Mouse (Mus musculus) MEL (cell line): ENCODE measurements around the gene Cdkl2. TPM values are rescaled to one million over a fixed set of nuclear protein-coding genes. Genes with fewer than 3 reads are reported as not detected.

Experiments used
- DNase-seq: peaks from one replicate; pipeline ENCODE4 v3.0.0; 2011; ENCODE audit warnings: low read depth, low spot score
- H3K27ac ChIP-seq: 2 replicates; pipeline ENCODE4 v1.5.1; 2012; ENCODE audit warnings: low read depth, mild to moderate bottlenecking, control low read depth, low read length, moderate library complexity; ENCODE audit not compliant: control insufficient read depth
- H3K27me3 ChIP-seq, 2 experiments: fragments of 150-350 bp in 1 of 2; sonication (generic) in 1 of 2; 2 replicates each; pipeline ENCODE4 v1.6.1; 2012; ENCODE audit warnings: low read length in 2 of 2, mild to moderate bottlenecking in 2 of 2, improper control_type of control experiment in 1 of 2, moderate library complexity in 1 of 2; ENCODE audit not compliant: insufficient read depth in 2 of 2, control insufficient read depth in 1 of 2
- H3K36me3 ChIP-seq, 2 experiments: 2 replicates each; pipeline ENCODE4 v1.6.1; 2012 to 2014; ENCODE audit warnings: low read length in 2 of 2, improper control_type of control experiment in 1 of 2, inconsistent platforms in 1 of 2, mild to moderate bottlenecking in 1 of 2; ENCODE audit not compliant: insufficient read depth in 2 of 2, control insufficient read depth in 1 of 2
- H3K4me1 ChIP-seq, 2 experiments: fragments of 150-350 bp in 1 of 2; sonication (generic) in 1 of 2; 2 replicates each; pipeline ENCODE4 v1.6.1; 2012; ENCODE audit warnings: low read length in 2 of 2, improper control_type of control experiment in 1 of 2, mild to moderate bottlenecking in 1 of 2; ENCODE audit not compliant: insufficient read depth in 2 of 2, control insufficient read depth in 1 of 2
- H3K4me3 ChIP-seq, 2 experiments: fragments of 150-350 bp in 1 of 2; sonication (generic) in 1 of 2; 2 replicates each; pipeline ENCODE4 v1.5.1; 2012; ENCODE audit warnings: low read depth in 2 of 2, low read length in 2 of 2, mild to moderate bottlenecking in 2 of 2, moderate library complexity in 2 of 2, control low read depth in 1 of 2, improper control_type of control experiment in 1 of 2; ENCODE audit not compliant: control insufficient read depth in 1 of 2, insufficient read depth in 1 of 2
- H3K79me2 ChIP-seq: 2 replicates; pipeline ENCODE4 v1.6.1; 2012; ENCODE audit warnings: mild to moderate bottlenecking, low read length, moderate library complexity; ENCODE audit not compliant: control insufficient read depth, poor library complexity, insufficient read depth
- H3K9ac ChIP-seq: 2 replicates; pipeline ENCODE4 v1.6.1; 2012; ENCODE audit warnings: low read depth, mild to moderate bottlenecking, control low read depth, low read length, moderate library complexity; ENCODE audit not compliant: control insufficient read depth, poor library complexity, severe bottlenecking
- H3K9me3 ChIP-seq: fragments of 150-350 bp; sonication (generic); replicated peaks from 2 replicates; pipeline ENCODE4 v1.6.1; 2012; ENCODE audit warnings: mild to moderate bottlenecking, low read length, improper control_type of control experiment, moderate library complexity; ENCODE audit not compliant: insufficient read depth
- BHLHE40 ChIP-seq: IDR thresholded peaks from 2 replicates; pipeline ENCODE4 v1.6.1; 2012; ENCODE audit warnings: low read depth, mild to moderate bottlenecking, inconsistent platforms, low read length, improper control_type of control experiment, borderline replicate concordance
- CHD1 ChIP-seq: IDR thresholded peaks from 2 replicates; pipeline ENCODE4 v1.6.1; 2012; ENCODE audit warnings: low read depth, mild to moderate bottlenecking, inconsistent platforms, low read length, improper control_type of control experiment
- CHD2 ChIP-seq: IDR thresholded peaks from 2 replicates; pipeline ENCODE4 v1.6.1; 2011; ENCODE audit warnings: low read length, improper control_type of control experiment
- CTCF ChIP-seq, 3 experiments: IDR thresholded peaks in 2 of 3; conservative IDR thresholded peaks in 1 of 3; 2 replicates each; pipeline ENCODE4 v1.5.1; 2011 to 2012; ENCODE audit warnings: low read length in 3 of 3, low read depth in 2 of 3, mild to moderate bottlenecking in 2 of 3, improper control_type of control experiment in 1 of 3, inconsistent platforms in 1 of 3, mixed read lengths in 1 of 3, moderate library complexity in 1 of 3; ENCODE audit not compliant: control insufficient read depth in 1 of 3, insufficient read depth in 1 of 3, poor library complexity in 1 of 3, severe bottlenecking in 1 of 3
- E2F4 ChIP-seq: IDR thresholded peaks from 2 replicates; pipeline ENCODE4 v1.6.1; 2011; ENCODE audit warnings: low read depth, low read length, improper control_type of control experiment, borderline replicate concordance
- ETS1 ChIP-seq: IDR thresholded peaks from 2 replicates; pipeline ENCODE4 v1.6.1; 2012; ENCODE audit warnings: low read depth, mild to moderate bottlenecking, inconsistent platforms, low read length, improper control_type of control experiment, moderate library complexity
- GABPA ChIP-seq: IDR thresholded peaks from 2 replicates; pipeline ENCODE4 v1.6.1; 2012; ENCODE audit warnings: low read depth, mild to moderate bottlenecking, inconsistent platforms, low read length, improper control_type of control experiment, moderate library complexity
- GATA1 ChIP-seq: IDR thresholded peaks from 2 replicates; pipeline ENCODE4 v1.6.1; 2011; ENCODE audit warnings: low read depth, low read length, improper control_type of control experiment
- HCFC1 ChIP-seq: IDR thresholded peaks from 2 replicates; pipeline ENCODE4 v1.6.1; 2012; ENCODE audit warnings: low read depth, mild to moderate bottlenecking, inconsistent platforms, low read length, improper control_type of control experiment, moderate library complexity
- JUND ChIP-seq: IDR thresholded peaks from 2 replicates; pipeline ENCODE4 v1.6.1; 2011; ENCODE audit warnings: low read depth, mild to moderate bottlenecking, improper control_type of control experiment, low read length
- KAT2A ChIP-seq: conservative IDR thresholded peaks from 2 replicates; pipeline ENCODE4 v1.6.1; 2012; ENCODE audit warnings: low read depth, low read length, improper control_type of control experiment, inconsistent platforms
- MAFK ChIP-seq: IDR thresholded peaks from 2 replicates; pipeline ENCODE4 v1.6.1; 2011; ENCODE audit warnings: low read depth, mild to moderate bottlenecking, low read length, improper control_type of control experiment, borderline replicate concordance
- MAX ChIP-seq: IDR thresholded peaks from 2 replicates; pipeline ENCODE4 v1.6.1; 2011; ENCODE audit warnings: low read length, improper control_type of control experiment
- MAZ ChIP-seq: IDR thresholded peaks from 2 replicates; pipeline ENCODE4 v1.6.1; 2012; ENCODE audit warnings: low read depth, mild to moderate bottlenecking, inconsistent platforms, low read length, improper control_type of control experiment
- MEF2A ChIP-seq: IDR thresholded peaks from 2 replicates; pipeline ENCODE4 v1.6.1; 2014; ENCODE audit warnings: low read depth, mild to moderate bottlenecking, inconsistent platforms, low read length, improper control_type of control experiment; ENCODE audit not compliant: poor library complexity, insufficient replicate concordance, severe bottlenecking; ENCODE audit errors: extremely low read depth
- MXI1 ChIP-seq: IDR thresholded peaks from 2 replicates; pipeline ENCODE4 v1.6.1; 2011; ENCODE audit warnings: mild to moderate bottlenecking, low read depth, low read length, improper control_type of control experiment
- MYB ChIP-seq: IDR thresholded peaks from 2 replicates; pipeline ENCODE4 v1.6.1; 2011; ENCODE audit warnings: mild to moderate bottlenecking, low read depth, low read length, improper control_type of control experiment
- MYC ChIP-seq: IDR thresholded peaks from 2 replicates; pipeline ENCODE4 v1.6.1; 2011; ENCODE audit warnings: low read depth, mild to moderate bottlenecking, low read length, improper control_type of control experiment, moderate library complexity
- NELFE ChIP-seq: IDR thresholded peaks from 2 replicates; pipeline ENCODE4 v1.6.1; 2011; ENCODE audit warnings: low read depth, low read length, improper control_type of control experiment
- NRF1 ChIP-seq: IDR thresholded peaks from 2 replicates; pipeline ENCODE4 v1.6.1; 2014; ENCODE audit warnings: low read depth, mild to moderate bottlenecking, inconsistent platforms, low read length, improper control_type of control experiment, moderate library complexity; ENCODE audit not compliant: poor library complexity, insufficient read depth, severe bottlenecking
- POLR2A ChIP-seq, 2 experiments: IDR thresholded peaks; 2 replicates each; pipeline ENCODE4 v1.6.1; 2011 to 2012; ENCODE audit warnings: low read length in 2 of 2, mild to moderate bottlenecking in 2 of 2, control low read depth in 1 of 2, improper control_type of control experiment in 1 of 2, low read depth in 1 of 2, moderate library complexity in 1 of 2; ENCODE audit not compliant: control insufficient read depth in 1 of 2, insufficient read depth in 1 of 2, poor library complexity in 1 of 2
- POLR2AphosphoS2 ChIP-seq: IDR thresholded peaks from 2 replicates; pipeline ENCODE4 v1.6.1; 2011; ENCODE audit warnings: low read length, improper control_type of control experiment
- POLR2AphosphoS5 ChIP-seq: IDR thresholded peaks from 2 replicates; pipeline ENCODE4 v1.6.1; 2012; ENCODE audit warnings: low read depth, borderline replicate concordance, mild to moderate bottlenecking, inconsistent platforms, low read length, moderate library complexity, mixed read lengths
- RAD21 ChIP-seq: IDR thresholded peaks from 2 replicates; pipeline ENCODE4 v1.6.1; 2011; ENCODE audit warnings: mild to moderate bottlenecking, low read depth, low read length, improper control_type of control experiment
- RCOR1 ChIP-seq: IDR thresholded peaks from 2 replicates; pipeline ENCODE4 v1.6.1; 2012; ENCODE audit warnings: low read depth, mild to moderate bottlenecking, inconsistent platforms, low read length, improper control_type of control experiment
- SIN3A ChIP-seq: IDR thresholded peaks from 2 replicates; pipeline ENCODE4 v1.6.1; 2012; ENCODE audit warnings: low read length, improper control_type of control experiment, inconsistent platforms
- SMC3 ChIP-seq: IDR thresholded peaks from 2 replicates; pipeline ENCODE4 v1.6.1; 2011; ENCODE audit warnings: low read depth, low read length, improper control_type of control experiment
- TAL1 ChIP-seq: IDR thresholded peaks from 2 replicates; pipeline ENCODE4 v1.6.1; 2012; ENCODE audit warnings: mild to moderate bottlenecking, inconsistent platforms, low read length, moderate library complexity, mixed read lengths
- TBP ChIP-seq: IDR thresholded peaks from 2 replicates; pipeline ENCODE4 v1.8.0; 2011; ENCODE audit warnings: low read depth, low read length, improper control_type of control experiment
- TCF12 ChIP-seq: IDR thresholded peaks from 2 replicates; pipeline ENCODE4 v1.6.1; 2014; ENCODE audit warnings: low read depth, mild to moderate bottlenecking, inconsistent platforms, low read length, improper control_type of control experiment, moderate library complexity
- UBTF ChIP-seq: IDR thresholded peaks from 2 replicates; pipeline ENCODE4 v1.6.1; 2012; ENCODE audit warnings: low read depth, mild to moderate bottlenecking, inconsistent platforms, low read length, improper control_type of control experiment, moderate library complexity, borderline replicate concordance; ENCODE audit not compliant: insufficient read depth
- USF1 ChIP-seq: IDR thresholded peaks from 2 replicates; pipeline ENCODE4 v1.6.1; 2014; ENCODE audit warnings: low read depth, mild to moderate bottlenecking, inconsistent platforms, low read length, improper control_type of control experiment, moderate library complexity
- USF2 ChIP-seq, 2 experiments: IDR thresholded peaks; 2 replicates each; pipeline ENCODE4 v1.6.1; 2011 to 2012; ENCODE audit warnings: improper control_type of control experiment in 2 of 2, low read length in 2 of 2, borderline replicate concordance in 1 of 2, inconsistent platforms in 1 of 2, low read depth in 1 of 2, mild to moderate bottlenecking in 1 of 2; ENCODE audit not compliant: insufficient read depth in 1 of 2
- ZMIZ1 ChIP-seq: IDR thresholded peaks from 2 replicates; pipeline ENCODE4 v1.6.1; 2012; ENCODE audit warnings: low read depth, mild to moderate bottlenecking, inconsistent platforms, low read length, improper control_type of control experiment, moderate library complexity
- ZNF384 ChIP-seq: IDR thresholded peaks from 2 replicates; pipeline ENCODE4 v1.6.1; 2012; ENCODE audit warnings: low read depth, mild to moderate bottlenecking, inconsistent platforms, low read length, improper control_type of control experiment
- polyA plus RNA-seq, 2 experiments: library from polyadenylated mRNA; stranded (reverse) in 1 of 2; unstranded in 1 of 2; fragments of >175 nt in 1 of 2; fragments of >200 nt in 1 of 2; gene quantifications; 2 replicates each; pipeline versions ENCODE4 v1.2.1 to v1.2.4; 2012; ENCODE audit warnings: low replicate concordance in 2 of 2, low read depth in 1 of 2; ENCODE audit not compliant: insufficient read length in 2 of 2, insufficient read depth in 1 of 2, missing spikeins in 1 of 2
- total RNA-seq: library from RNA; depleted of rRNA; stranded (reverse); fragments of 300-350 nt; gene quantifications from 2 replicates; pipeline ENCODE4 v1.2.3, GENCODE M21; 2012

The Cdkl2 gene
- total and polyA plus RNA-seq, 3 experiments, result 0.08 to 0.53 TPM; not detected in 1

DNA sequence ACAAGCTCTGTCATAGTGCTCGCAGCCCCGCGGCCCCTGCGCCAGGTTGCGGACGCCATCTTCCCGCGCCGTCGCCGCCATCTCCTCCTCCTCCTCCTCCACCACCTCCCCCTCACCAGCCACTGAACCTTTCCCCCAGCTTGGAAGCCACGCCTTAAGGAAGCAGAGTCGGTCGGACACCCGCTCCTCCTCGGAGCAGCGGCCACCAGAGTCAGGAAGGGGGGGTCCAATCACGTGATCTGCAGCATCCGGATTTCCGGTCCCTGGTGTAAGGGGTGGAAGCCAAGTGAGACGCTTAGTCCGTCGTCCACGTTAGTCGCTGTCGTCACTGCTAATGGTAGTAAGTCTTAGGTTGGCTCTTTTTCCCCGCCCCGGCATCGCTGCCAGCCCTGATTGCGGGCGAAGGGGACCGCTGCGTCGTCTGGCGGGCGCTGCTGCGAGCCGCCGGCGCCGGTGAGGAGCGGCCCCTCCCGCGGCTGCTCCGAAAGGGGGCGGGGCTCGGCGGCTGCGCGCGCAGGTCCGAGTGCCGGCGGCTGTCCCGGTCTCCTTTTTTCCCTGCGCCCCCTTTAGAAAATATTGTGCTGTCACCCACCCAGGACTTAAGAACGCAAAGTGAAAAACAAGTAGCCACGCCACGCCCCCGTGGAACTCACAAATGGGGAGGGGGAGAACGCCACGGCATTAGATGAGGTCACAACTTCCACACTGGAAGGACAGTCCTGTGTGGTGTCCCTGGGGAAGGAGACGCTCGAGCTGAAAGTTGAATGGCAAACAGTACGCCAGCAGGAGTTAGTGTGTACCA is 80.8 kb downstream of the Cdkl2 start, which contains the start of gene Rchy1:
TSS of gene Rchy1 (minus strand) at position 430 of the 802 bp plus-strand sequence.
- no peaks in the 10 kb centered on the region for H3K27me3 ChIP-seq
- H3K4me3 ChIP-seq, result peak within 1 kb of the TSS; percentile 91 to 100
- H3K36me3 ChIP-seq, result peaks cover 0 to 31% of the 10 kb centered on the region in 2 experiments; a peak in 2 of 4 replicates
- H3K27ac ChIP-seq, result peak within 1 kb of the TSS; percentile 98
- H3K4me1 ChIP-seq, result peaks cover 17 to 20% of the 10 kb centered on the region in 2 experiments
- H3K9me3 ChIP-seq, result no peaks in the 10 kb centered on the region
- H3K79me2 ChIP-seq, result peaks cover 22% of the 10 kb centered on the region
- peak; percentile 96 for DNase-seq
- peak within 1 kb of the TSS; percentile 94 for H3K9ac ChIP-seq
- TF ChIP-seq SIN3A (peak; percentile 84), TBP (no peak), POLR2AphosphoS2 (peak; percentile 62), GABPA (no peak), JUND (no peak), MYC (0 out of 2 replicates have a peak, but pooled peaks have one; percentile 22), MXI1 (peak; percentile 71; the same call in 1 of the 2 replicates), RAD21 (no peak; the same call in 1 of the 2 replicates), TAL1 (no peak), MAX (no peak; the same call in 1 of the 2 replicates), KAT2A (peak; percentile 16), CHD1 (peak; percentile 77; the same call in 1 of the 2 replicates), CHD2 (no peak), USF1 (peak; percentile 98), SMC3 (0 out of 2 replicates have a peak, but pooled peaks have one; percentile 19), BHLHE40 (peak; percentile 92), POLR2A (IDR thresholded peaks at IDR 0.05; ENCODE audit: control insufficient read depth in 1 of 2, insufficient read depth in 1 of 2, low read depth in 1 of 2, low read length in 2 of 2, poor library complexity in 1 of 2) (peak; percentile 82 to 95), CTCF (IDR thresholded peaks at IDR 0.05 in 2 of 3, conservative IDR thresholded peaks at IDR 0.05 in 1 of 3; ENCODE audit: control insufficient read depth in 1 of 3, insufficient read depth in 1 of 3, low read depth in 2 of 3, low read length in 3 of 3, poor library complexity in 1 of 3, severe bottlenecking in 1 of 3) (peak in 1 of 3 experiments; percentile 18; a peak in 1 of 6 replicates), POLR2AphosphoS5 (no peak), RCOR1 (0 out of 2 replicates have a peak, but pooled peaks have one; percentile 4), GATA1 (no peak), USF2 (IDR thresholded peaks at IDR 0.05; ENCODE audit: borderline replicate concordance in 1 of 2, insufficient read depth in 1 of 2, low read depth in 1 of 2, low read length in 2 of 2) (peak; percentile 75 to 78), MAFK (no peak), ZMIZ1 (0 out of 2 replicates have a peak, but pooled peaks have one; percentile 67), MEF2A (0 out of 2 replicates have a peak, but pooled peaks have one; percentile 18), UBTF (no peak), MYB (no peak), MAZ (peak; percentile 68; the same call in 1 of the 2 replicates), E2F4 (0 out of 2 replicates have a peak, but pooled peaks have one; percentile 45), NRF1 (peak; percentile 75), NELFE (peak; percentile 81), HCFC1 (peak; percentile 80), TCF12 (no peak), ETS1 (peak; percentile 52; the same call in 1 of the 2 replicates), ZNF384 (no peak)
